Mouse (Mus musculus) monocyte, adult 5-6 weeks (primary cell): Measurements from ENCODE around the gene Rab11fip3. TPM values are rescaled to one million over a fixed set of nuclear protein-coding genes. Genes with fewer than 3 reads are reported as not detected.
"Not testable (repeated sequence)": the region's sequence is repeated elsewhere in the genome, so short reads cannot be mapped to it uniquely, and the experiment has no call there.

ENCODE experiments used
- ATAC-seq: fragments of 153-309, 156-312 bp; replicated peaks from 2 replicates; pipeline ENCODE4 v1.8.0; 2017; ENCODE audit warnings: mild to moderate bottlenecking; ENCODE audit not compliant: low TSS enrichment, insufficient number of reproducible peaks, severe bottlenecking, poor library complexity, low FRiP score
- total RNA-seq: library from RNA; stranded (forward); fragments of 200-1000, 200-491, 200-594 nt; gene quantifications from 3 replicates; pipeline ENCODE4 v1.2.3, GENCODE M21; 2017

The Rab11fip3 gene
- total RNA-seq: 0.32 to 4.0 TPM (median 1.2 TPM) in 3 replicates

DNA sequence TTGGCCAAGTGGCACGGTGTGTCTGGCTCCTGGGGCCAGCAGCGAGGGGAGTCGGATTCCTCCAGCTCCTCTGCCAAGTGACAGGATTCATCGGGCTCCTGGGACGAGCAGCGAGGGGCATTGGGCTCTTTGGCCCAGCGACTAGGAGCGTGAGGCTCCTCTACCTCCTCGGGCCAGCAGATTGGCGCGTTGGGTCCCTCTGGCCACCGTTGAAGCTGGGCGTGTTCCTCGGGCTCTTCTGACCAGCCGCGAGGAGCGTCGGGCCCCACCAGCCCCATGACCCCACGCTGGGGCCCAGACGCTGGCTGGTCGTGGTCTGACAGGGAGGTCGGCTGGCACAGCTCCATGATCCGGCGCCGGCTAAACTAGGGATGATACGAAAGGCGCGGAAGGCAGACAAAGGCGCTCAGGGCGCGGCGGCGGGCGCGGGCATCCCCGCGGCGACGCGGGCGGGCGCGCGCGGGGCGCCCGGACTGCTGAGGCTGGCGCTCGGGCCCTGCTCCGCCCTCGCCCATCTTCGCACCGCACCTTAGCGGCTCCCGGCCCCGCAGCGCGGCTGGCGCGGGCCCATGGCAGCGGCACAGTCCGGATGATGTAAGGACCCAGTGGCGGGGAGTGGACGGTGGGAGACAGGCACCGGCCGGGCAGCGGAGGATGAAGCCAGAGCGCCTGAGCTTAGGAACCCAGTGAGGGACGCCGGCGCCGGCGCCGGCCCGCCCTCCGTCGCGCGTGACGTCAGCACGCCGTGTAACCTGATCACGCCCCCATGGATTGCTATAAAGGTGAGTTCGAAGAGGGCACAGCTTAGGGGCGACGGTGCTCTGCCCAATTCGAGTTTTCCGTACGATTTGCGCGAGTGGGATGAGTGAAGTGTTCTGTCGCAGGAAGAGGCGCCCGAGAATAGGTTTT lies at the start of gene Rab11fip3:
Gene Rab11fip3 (minus strand): TSS at position 725 of the 909 bp plus-strand sequence.
- ATAC-seq: peak; percentile 75

DNA sequence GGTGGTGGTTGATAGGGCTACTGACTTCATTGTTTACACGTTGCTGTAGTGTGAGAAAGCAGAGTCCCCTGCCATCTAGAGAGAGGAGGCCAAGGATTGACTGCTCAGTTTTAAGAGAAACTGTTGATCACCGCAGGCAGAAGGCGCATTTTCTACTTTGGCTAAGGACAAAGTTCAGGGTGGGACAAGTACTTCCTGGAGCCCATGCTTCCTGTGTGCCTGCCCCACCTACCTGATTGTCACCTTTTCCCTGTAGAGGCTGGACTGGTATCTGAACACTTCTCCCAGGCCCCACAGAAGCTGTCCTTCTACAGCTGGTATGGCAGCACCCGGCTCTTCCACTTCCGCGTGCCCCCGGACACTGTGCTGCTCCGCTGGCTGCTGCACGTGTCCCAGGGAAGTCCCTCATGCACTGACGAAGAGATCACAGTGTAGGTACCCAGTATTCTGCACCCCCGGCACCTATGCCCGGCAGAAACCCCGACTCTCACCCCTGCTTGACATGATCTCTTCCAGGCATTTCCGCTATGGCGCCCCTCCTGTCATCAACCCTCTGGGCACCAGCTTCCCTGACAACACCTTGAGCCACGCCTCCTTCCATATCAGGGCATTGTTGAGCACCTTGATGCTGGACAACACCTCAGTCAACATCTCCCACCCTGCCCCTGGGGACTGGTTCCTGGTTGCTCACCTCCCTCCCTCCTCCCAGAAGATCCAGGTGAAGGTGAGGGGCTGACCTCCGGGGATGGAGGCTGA lies 47.3 kb upstream of the Rab11fip3 start:
- no peak for ATAC-seq

DNA sequence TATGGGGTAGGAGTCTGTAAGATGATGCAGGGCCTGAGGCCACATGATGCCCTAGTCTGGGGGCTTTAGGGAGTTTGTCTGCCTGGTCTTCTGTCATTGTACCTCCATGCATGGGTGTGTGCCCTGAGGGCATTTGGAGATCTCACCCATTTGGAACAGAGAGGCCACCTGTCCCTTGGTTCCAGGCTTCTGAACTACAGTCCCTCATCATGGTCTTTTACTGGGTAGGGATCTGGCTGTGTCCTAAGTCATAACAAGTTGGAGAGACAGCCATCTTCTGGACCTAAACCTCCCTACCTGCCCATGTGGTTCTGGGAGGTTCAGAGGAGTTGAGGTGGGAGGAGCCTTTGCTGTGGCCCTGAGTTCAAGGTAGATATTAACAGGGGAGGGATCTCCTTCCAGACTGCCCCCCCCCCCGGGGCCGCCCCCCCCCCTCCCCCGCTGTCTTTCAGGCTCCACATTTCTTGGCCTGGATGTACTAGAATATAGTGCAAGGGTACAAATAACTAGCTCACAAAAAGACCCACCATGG lies 46.7 kb upstream of the Rab11fip3 start:
- ATAC-seq: no peak

DNA sequence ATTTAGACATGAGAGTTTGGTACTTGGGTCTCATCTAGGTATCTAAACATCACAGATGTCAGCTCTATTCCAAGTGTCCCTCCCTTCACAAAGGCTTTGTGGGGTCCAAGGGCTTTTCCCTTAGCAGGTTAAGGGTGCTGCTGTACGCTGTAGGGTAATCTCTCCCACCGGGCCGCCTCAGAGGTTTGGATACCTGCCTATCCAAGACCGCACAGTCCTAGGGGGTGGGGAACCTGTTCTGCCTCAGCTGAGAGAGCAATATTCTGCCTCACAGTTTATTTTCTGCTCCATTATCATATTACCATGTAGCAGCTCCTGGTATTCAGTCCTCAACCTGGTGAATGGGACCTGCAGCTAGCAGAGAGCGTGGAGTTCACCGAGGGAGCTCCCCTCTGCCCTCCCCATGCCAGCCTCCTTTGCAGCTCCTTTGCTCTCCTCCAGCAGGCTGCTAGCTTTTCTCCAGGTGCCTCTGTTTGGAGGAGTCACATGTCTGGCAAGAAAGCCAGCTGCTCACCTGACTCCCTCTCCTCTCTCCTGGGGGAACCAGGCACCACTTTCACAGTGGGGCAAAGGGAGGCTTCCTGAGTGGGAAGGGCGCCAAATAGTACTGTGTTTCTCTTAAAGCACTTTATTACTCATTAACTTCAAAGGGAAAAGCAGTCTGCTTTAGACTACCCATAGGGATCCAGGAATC lies 46.0 kb upstream of the Rab11fip3 start:
- ATAC-seq: no peak

DNA sequence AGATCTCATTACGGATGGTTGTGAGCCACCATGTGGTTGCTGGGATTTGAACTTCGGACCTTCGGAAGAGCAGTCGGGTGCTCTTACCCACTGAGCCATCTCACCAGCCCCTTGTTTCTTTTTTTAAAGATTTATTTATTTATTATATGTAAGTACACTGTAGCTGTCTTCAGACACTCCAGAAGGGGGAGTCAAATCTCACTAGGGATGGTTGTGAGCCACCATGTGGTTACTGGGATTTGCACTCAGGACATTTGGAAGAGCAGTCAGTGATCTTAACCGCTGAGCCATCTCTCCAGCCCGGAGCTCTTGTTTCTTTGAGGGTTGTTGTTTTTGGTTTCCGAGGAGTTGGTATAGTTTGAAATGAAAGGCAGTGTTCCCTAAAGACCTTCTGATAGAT lies 45.1 kb upstream of the Rab11fip3 start:
- ATAC-seq: not testable (repeated sequence)

DNA sequence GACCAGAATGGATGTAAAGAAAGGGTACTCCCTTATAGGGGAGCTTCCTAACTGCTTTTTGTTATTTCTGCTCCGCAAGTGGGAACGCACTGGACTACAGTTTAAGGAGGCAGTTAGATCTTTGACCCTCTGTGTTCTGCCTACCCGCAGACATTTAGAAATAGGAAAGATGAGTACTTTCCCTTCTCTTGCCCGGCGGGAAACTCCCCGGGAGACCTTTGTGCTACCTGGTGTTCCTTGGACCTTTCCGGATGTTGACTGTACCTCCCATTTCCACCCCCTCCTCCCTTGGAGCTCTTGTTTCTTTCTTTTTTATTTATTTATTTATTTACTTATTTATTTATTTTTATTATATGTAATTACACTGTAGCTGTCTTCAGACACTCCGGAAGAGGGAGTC lies 44.7 kb upstream of the Rab11fip3 start:
- ATAC-seq: no peak

DNA sequence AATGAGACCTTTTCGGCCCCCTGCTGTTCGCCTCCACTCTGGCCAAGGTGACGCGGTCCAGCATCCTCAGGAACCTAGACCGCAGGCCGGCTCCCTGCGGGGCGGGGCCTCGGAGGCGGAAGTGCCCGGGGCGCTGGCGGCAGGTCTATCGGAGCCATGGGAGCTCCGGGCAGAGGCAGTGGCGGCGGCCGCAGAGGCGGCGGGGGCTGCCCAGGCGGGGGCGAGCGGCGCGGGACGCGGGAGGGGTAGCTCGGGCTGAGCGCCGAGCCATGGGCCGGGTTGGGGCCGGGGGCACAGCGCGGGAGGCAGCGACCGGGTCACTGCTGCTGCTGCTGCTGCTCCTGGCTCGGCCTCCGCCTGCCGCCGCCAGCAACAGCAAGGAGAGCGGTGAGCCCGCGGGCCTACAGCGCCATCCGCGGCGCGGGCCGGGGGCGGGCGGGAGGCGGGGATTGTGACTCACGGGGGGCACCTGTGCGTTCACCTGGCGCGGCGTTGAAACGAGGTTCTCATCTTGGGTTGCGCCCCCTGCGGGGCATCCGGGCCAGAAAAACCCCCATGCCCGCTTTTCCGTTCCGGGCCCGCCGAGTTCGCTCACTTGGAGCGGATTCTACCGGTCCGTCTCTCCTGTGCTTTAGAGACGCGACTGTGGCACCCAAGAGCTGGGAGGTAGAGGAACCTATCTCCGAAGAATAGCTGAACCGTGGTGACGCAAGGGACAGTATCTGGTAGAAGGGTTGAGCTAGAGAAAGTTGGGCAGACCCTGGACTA lies 44.0 kb upstream of the Rab11fip3 start, which contains the start of gene Tmem8:
Gene Tmem8 (plus strand): TSS at position 119 of the 768 bp plus-strand sequence.
- ATAC-seq: peak; percentile 58

DNA sequence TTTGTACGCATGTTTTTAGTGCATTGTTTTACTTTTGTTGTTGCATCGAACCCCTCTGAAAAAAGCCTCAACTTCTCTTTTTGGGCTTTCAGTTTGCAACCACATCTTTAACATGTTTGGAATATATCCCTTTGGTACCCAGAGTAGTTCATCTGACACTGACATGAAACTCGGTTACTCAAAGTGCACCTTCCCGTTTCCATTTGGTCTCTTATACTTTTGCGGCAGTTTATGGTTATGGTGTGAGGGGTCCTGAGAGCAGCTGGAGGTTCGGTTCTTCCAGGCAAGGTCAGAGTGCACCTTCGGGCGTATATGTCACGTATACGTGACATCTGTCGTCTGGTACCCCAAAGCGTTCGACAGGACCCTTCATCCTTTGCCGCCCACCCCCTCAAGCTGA lies 43.4 kb upstream of the Rab11fip3 start:
- peak; percentile 40 for ATAC-seq

DNA sequence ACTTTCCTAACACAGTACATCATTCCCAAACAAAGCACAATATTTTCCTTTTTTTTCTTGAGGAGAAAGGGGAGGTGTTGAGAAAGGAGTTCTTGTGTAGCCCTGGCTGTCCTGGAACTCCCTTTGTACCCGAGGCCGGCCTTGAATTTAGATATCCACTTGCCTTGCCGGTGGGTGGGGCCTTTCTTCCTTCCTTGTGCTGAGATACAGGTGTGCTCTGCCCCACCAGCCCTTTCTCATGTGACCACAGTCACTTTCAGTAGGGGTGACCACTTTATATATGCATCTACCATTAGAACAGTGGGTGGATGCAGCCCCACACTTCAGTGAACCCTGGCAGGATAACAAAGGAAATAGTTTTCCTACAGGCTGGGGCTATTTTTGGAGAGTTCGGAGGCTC lies 42.4 kb upstream of the Rab11fip3 start:
- no peak for ATAC-seq

DNA sequence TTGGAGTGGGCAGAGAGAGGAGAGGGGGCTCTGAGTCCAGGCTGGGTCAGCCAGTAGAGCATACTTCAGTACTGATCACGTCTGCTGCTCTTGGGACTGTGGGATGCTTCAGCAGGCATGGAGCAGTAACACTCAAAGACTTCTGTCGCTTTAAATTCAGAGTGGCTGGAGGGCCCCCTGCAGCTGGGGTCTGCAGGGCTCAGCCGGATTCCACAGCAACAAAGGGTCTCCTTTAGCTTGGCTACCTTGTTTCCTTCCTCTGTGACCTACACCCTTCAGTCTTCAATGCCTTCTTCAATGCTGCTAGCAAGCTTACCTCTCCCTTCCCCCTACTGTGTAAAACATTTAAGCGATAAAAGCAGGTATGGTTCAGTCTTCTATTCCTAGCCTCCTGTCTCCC lies 41.7 kb upstream of the Rab11fip3 start:
- no peak for ATAC-seq

DNA sequence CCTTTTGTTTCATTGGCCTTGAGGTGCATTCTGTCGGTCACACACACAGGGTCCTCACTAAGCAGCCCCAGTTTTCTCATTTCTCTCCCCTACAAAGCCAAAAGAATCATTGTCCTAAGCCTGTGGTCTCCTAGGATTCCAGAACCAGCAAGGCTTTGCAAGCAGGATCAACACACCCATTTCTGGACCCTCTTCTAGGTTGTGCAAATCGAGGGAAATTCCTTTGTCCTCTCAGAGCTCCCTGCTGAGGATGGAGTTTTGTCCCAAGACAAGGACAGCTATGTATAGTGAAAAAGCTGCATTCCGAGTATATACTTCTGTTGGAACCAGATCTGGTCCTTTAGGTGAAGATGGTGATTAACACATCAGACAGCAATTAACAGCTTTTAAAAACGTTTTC lies 40.8 kb upstream of the Rab11fip3 start:
- no peak for ATAC-seq

DNA sequence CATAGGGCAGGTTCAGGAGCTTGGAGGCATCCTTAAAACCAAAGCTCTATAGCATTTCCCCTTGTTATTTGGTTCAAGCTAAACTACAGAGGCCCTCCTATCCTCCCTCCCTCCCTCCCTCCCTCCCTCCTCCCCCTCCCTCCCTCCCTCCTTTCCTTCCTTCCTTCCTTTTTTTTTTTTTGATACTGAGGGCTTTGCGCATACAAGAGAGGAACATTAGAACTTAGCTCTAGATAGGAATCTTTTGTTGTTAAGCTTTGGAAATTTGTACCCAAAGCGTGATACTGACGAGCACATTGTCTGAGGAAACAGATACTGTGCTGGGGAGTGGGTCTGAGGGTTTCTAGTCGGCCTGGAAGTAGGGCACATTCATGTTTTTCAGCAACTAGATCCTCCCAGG lies 36.3 kb upstream of the Rab11fip3 start:
- no peak for ATAC-seq

DNA sequence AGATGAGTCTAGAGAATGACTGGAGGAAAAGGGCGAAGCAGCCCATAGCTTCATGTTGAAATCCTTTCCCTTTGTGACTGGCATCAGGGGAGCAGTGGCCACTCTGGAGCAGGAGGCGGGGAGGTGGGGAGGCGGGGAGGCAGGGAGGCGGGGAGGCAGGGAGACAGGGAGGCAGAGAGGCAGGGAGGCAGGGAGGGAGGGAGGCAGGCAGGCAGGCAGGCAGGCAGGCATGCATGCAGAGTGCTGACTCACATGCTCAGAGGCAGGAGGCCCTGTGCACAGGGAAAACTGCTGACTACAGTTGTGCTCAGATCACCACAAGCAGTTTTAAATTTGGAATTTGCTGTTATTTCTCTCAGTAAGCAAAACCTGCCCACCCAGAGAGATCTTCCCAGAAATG lies 32.1 kb upstream of the Rab11fip3 start:
- no peak for ATAC-seq

DNA sequence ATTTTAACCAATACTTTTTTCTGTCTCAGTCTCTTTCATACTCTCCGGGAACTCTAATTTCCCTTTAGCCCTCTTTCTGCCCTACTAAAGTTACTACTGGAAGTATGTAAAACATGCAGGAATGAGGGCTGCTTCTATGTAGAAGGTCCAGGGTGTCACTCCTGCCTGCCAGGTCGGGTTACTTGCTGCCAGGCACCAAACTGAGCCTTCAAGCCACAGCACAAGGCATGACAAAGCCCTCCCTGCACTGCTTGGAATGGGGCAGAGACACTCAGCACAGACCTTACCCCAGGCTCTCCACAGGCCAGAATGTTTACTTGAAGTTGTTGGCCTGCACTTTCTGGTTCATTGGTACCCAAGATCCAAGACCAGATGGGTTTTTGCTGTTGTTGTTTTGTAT lies 30.8 kb upstream of the Rab11fip3 start:
- no peak for ATAC-seq

DNA sequence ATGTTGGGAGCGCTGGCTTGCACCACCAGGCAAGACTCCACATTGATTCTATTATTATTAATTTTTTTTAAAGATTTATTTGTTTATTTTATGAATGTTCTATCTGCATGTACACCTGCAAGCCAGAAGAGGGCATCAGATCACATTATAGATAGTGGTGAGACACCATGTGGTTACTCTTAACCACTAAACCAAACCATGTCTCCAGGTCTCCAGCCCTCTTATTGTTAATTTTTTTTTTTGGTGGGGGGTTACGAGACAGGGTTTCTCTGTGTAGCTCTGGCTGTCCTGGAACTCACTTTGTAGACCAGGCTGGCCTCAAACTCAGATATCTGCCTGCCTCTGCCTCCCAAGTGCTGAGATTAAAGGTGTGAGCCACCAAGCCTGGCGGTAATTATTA lies 30.0 kb upstream of the Rab11fip3 start:
- ATAC-seq: not testable (repeated sequence)

DNA sequence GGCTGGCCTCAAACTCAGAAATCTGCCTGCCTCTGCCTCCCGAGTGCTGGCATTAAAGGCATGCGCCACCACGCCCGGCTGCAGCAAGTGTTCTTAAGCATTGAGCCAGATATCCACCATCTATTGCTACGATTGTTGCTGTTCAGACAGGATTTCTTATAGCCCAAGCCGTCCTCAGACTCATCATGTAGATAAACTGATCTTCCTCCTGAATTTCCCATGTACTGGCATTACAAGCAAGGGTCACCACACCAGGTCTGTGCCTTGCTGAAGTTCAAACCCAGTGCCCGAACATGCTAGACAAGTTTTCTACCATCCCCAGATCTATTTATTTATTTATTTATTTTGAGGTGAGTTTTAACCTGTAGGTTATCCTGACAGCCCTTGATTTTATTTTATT lies 29.1 kb upstream of the Rab11fip3 start:
- no peak for ATAC-seq

DNA sequence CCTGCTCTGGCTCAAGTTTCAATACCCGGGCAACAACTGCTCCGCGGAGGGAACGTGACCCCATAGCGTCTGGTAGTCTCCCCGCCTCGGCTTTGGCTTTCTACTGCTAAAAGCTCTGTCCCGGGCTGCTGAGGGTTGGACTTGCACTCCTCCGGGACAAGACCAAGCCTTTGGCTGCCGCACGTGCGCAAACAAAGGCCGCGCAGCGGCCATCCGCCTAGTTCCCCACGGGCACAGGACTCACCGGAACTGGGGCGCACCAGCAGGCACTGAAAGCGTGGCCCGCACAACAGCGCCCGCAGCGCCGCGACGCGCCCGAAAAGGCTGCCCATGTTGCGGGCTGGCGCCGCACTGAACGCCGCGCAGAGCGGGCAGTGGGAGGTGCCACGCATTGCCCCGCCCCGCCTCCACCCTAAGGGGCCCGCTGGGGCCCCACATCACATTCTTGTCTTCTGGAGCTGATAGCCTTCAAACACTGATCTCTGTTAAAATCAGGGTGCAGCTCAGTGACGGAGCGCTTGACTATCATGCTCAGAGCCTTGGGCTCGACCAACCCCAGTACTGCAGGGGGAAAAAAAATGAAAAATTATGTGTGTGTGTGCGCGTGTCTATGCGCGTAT lies 25.9 kb upstream of the Rab11fip3 start, which contains the start of gene Nme4:
Gene Nme4 (minus strand): TSS at position 482 of the 620 bp plus-strand sequence.
- ATAC-seq: no peak
